Mouse (Mus musculus) brain, adult 2 months (tissue): ENCODE measurements around the gene Gm21677.
"Not testable (repeated sequence)": the region's sequence is repeated elsewhere in the genome, so short reads cannot be mapped to it uniquely, and the experiment has no call there.

Source experiments
- DNase-seq: peaks from one replicate; pipeline ENCODE4 v3.0.0; 2011; ENCODE audit warnings: low read depth, low spot score

Gene Gm21677

DNA sequence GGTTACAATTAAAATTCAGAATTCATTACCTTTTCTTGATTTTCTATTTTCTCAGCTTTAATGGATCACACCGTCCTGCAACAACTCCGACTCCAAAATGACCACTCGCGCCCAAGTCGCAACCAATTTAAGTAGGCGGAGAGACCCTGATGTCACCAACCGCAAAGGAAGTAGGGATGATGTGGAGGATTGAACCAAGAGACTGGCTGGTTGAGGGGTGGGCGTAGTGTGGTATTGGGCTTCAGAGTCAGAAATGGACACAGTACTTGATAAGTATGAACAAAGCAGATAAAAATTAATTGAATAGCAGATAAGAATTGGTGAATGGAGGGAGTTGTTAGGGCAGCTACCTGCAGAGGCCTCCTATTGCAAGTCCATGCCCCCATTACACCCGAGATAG is at the start of gene Gm21677:
Gene Gm21677, minus strand, starts transcription at position 101 of the 400 bp plus-strand sequence.
- DNase-seq: not testable (repeated sequence)

- not testable (repeated sequence) for DNase-seq
Measured at GRCm38 (mm10) chrY:3345229-3345628, 39.0 kb upstream of the Gm21677 start, which contains the start of gene Gm21693. Gm21693 (minus strand) TSS chrY:3345329.

- not testable (repeated sequence) for DNase-seq
Measured at GRCm38 (mm10) chrY:3340661-3341060, 34.4 kb upstream of the Gm21677 start.
